Mouse (Mus musculus) cortical plate, adult 2 months (tissue): ENCODE results near the gene Tsc1.

Source experiments
- CTCF ChIP-seq: fragments of 200-500 bp; IDR thresholded peaks from 2 replicates; pipeline ENCODE4 v1.5.1; 2011; ENCODE audit warnings: mild to moderate bottlenecking, control low read depth, low read length; ENCODE audit not compliant: insufficient read depth; ENCODE audit errors: extremely low read depth
- POLR2A ChIP-seq: fragments of 200-500 bp; IDR thresholded peaks from 2 replicates; pipeline ENCODE4 v1.6.1; 2011; ENCODE audit warnings: mild to moderate bottlenecking, low read length, control low read depth; ENCODE audit not compliant: insufficient read depth; ENCODE audit errors: extremely low read depth

GRCm38 (mm10) chr2:28737112-28737511 lies 96.1 kb downstream of the Tsc1 start:
- TF ChIP-seq CTCF = no peak
- no peak for TF ChIP-seq POLR2A
